Comparison of ENCODE assay signal across 8 mouse cellular contexts in the genomic region with DNA sequence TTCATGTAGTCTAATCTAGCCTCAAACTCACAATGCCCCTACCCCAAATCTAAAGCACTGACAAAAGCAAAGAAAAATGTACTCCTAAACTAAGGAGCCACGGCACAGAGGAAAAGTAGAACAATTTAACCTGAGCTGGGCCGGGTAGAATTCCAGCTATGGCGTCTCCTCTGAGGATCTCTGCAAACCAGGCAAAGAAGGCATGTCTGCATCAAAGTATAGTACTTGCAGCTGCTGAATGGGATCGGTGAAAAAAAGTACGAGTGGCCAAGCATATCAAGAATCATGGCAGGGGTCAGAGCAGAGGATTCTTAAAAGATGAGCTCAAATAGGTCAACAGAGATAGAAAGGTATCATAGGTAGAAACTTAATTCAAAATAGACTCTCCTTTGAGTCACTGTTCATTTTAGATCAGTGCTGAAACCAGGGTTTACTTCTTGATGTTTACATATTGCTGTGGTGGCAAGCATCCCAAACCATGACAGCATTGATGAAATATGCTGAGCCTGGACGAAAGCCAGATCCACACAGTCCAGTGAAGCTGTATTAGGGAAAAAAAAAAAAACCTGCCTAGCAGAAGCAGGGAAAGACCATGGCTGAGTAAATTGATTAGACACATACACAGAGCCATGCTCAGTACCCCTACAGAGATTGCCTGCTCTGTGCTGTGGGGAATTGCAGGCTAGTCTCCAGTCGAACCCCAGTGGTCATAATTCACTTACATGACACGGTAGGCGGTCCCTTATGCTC.
A peak's percentile ranks its signal among the peaks of the same experiment; 100 is the strongest.
DNase-seq lines count a peak whose midpoint lies in the region; ATAC-seq lines count a peak whose summit lies in the region.

No protein-coding gene starts in this region.

- H3K27ac ChIP-seq in limb, embryonic 13.5 days = no peak overlapping the region

- H3K9ac ChIP-seq in limb, embryonic 13.5 days = no peak overlapping the region

- intact Hi-C loops in heart, postnatal 14 days (cut with DNase I) = no loop called here

- no peak overlapping the region for H3K4me3 ChIP-seq in limb, embryonic 13.5 days

- ATAC-seq in limb, embryonic 13.5 days (ENCODE audit: low FRiP score, low read depth) = peak; percentile 91

- no peaks in the 10 kb centered on the region for H3K27me3 ChIP-seq in limb, embryonic 13.5 days

- peak; percentile 3 for DNase-seq in ovary, adult 18-20 months (ENCODE audit: low spot score)
- DNase-seq in ovary, postnatal 10 days (ENCODE audit: low spot score) = no peak
- DNase-seq in cerebellum, adult 11-12 months = peak; percentile 31
- peak; percentile 3 to 26 for DNase-seq in heart, postnatal 14 days
- DNase-seq in T-cell, adult 2 months (ENCODE audit: low spot score) = no peak
- no peak for DNase-seq in urinary bladder, adult 2 months (ENCODE audit: low spot score)
- no peak for DNase-seq in layer of hippocampus, postnatal 10 days (ENCODE audit: low spot score in 2 of 2)

- no peak overlapping the region for H3K4me2 ChIP-seq in limb, embryonic 13.5 days (replicated peaks)

- WGBS in limb, embryonic 13.5 days = 53% methylated on average over 9 of the region's 9 CpGs

- no peaks in the 10 kb centered on the region for H3K9me3 ChIP-seq in limb, embryonic 13.5 days

- no peaks in the 10 kb centered on the region for H3K36me3 ChIP-seq in limb, embryonic 13.5 days

- H3K4me1 ChIP-seq in limb, embryonic 13.5 days = no peaks in the 10 kb centered on the region

Comparison
In these comparisons a context has a peak if more than half of its experiments do, and no peak if none do; other contexts are left out.
1. DNase-seq: peak in ovary, adult 18-20 months (single experiment), cerebellum, adult 11-12 months (single experiment) and heart, postnatal 14 days (2 of 2); none in ovary, postnatal 10 days (single experiment), T-cell, adult 2 months (single experiment), urinary bladder, adult 2 months (single experiment) and layer of hippocampus, postnatal 10 days (0 of 2).